Mouse (Mus musculus) monocyte, adult 5-6 weeks (primary cell): ENCODE results near the gene Ccdc88a. TPM values are rescaled to one million over a fixed set of nuclear protein-coding genes. Genes with fewer than 3 reads are reported as not detected.
A peak's percentile ranks its signal among the peaks of the same experiment; 100 is the strongest.

Experiments
- ATAC-seq: fragments of 153-309, 156-312 bp; replicated peaks from 2 replicates; pipeline ENCODE4 v1.8.0; 2017; ENCODE audit warnings: mild to moderate bottlenecking; ENCODE audit not compliant: low TSS enrichment, insufficient number of reproducible peaks, severe bottlenecking, poor library complexity, low FRiP score
- total RNA-seq: library from RNA; stranded (forward); fragments of 200-1000, 200-491, 200-594 nt; gene quantifications from 3 replicates; pipeline ENCODE4 v1.2.3, GENCODE M21; 2017

Gene Ccdc88a
- total RNA-seq = 81.2 to 113 TPM (median 90.3 TPM) in 3 replicates

- ATAC-seq = peak; percentile 84
Measured at GRCm38 (mm10) chr11:29373396-29374273, at the start of gene Ccdc88a. Gene Ccdc88a, plus strand, starts transcription at chr11:29373658.

- ATAC-seq = no peak
Measured at GRCm38 (mm10) chr11:29335505-29335904, 38.0 kb upstream of the Ccdc88a start.

GRCm38 (mm10) chr11:29341259-29341658 lies 32.2 kb upstream of the Ccdc88a start:
- ATAC-seq = no peak

- no peak for ATAC-seq
Measured at GRCm38 (mm10) chr11:29344891-29345657, 28.4 kb upstream of the Ccdc88a start.

- no peak for ATAC-seq
Measured at GRCm38 (mm10) chr11:29345673-29346286, 27.7 kb upstream of the Ccdc88a start.

- no peak for ATAC-seq
Measured at GRCm38 (mm10) chr11:29350891-29351290, 22.6 kb upstream of the Ccdc88a start.

GRCm38 (mm10) chr11:29352214-29352613 lies 21.2 kb upstream of the Ccdc88a start:
- ATAC-seq = no peak

- ATAC-seq = no peak
Measured at GRCm38 (mm10) chr11:29368161-29368560, 5.3 kb upstream of the Ccdc88a start.

GRCm38 (mm10) chr11:29373050-29373395 lies 435 bp upstream of the Ccdc88a start:
- ATAC-seq = peak; percentile 36

- ATAC-seq = peak; percentile 55
Measured at GRCm38 (mm10) chr11:29374274-29374656, 807 bp downstream of the Ccdc88a start.

GRCm38 (mm10) chr11:29376635-29377034 lies 3.2 kb downstream of the Ccdc88a start:
- ATAC-seq = no peak

GRCm38 (mm10) chr11:29378751-29379150 lies 5.3 kb downstream of the Ccdc88a start:
- ATAC-seq = no peak

- no peak for ATAC-seq
Measured at GRCm38 (mm10) chr11:29383493-29383892, 10.0 kb downstream of the Ccdc88a start.

- no peak for ATAC-seq
Measured at GRCm38 (mm10) chr11:29384001-29384400, 10.5 kb downstream of the Ccdc88a start.

GRCm38 (mm10) chr11:29384617-29385016 lies 11.2 kb downstream of the Ccdc88a start:
- no peak for ATAC-seq

GRCm38 (mm10) chr11:29389913-29390312 lies 16.5 kb downstream of the Ccdc88a start:
- no peak for ATAC-seq

GRCm38 (mm10) chr11:29395135-29395746 lies 21.8 kb downstream of the Ccdc88a start:
- no peak for ATAC-seq

GRCm38 (mm10) chr11:29400374-29400773 lies 26.9 kb downstream of the Ccdc88a start:
- ATAC-seq = no peak

- ATAC-seq = no peak
Measured at GRCm38 (mm10) chr11:29406292-29406691, 32.8 kb downstream of the Ccdc88a start.
